Comparison of ENCODE assay signal across 22 mouse cellular contexts in genomic region chr4:96096841-96097240, GRCm38 (mm10). TPM values are rescaled to one million over a fixed set of nuclear protein-coding genes. Genes with fewer than 3 reads are reported as not detected.
"Had no signal": no experiment of that assay in that cellular context is flagged by ENCODE, and none has a peak within 500 bp of the region (broad histone marks: within the 10 kb centered on the region; RNA-seq: fewer than 3 reads in every experiment).

No protein-coding gene starts in this region.

- H3K4me2 ChIP-seq: midbrain, embryonic 15.5 days; stomach, embryonic 15.5 days had no signal

- H3K4me3 ChIP-seq: midbrain, embryonic 10.5 days; midbrain, embryonic 15.5 days; stomach, embryonic 15.5 days had no signal

- H3K36me3 ChIP-seq: midbrain, embryonic 10.5 days; midbrain, embryonic 15.5 days; stomach, embryonic 15.5 days had no signal

- H3K4me1 ChIP-seq: midbrain, embryonic 10.5 days; midbrain, embryonic 15.5 days; stomach, embryonic 15.5 days had no signal

- DNase-seq: kidney, adult 11 months; kidney, adult 9 months; kidney, postnatal 10 days; kidney, postnatal 4 days; layer of hippocampus, adult 9-11 months; left cerebral cortex, postnatal 4 days; lung, adult 18-20 months; lung, postnatal 36 days; right cerebral cortex, postnatal 14 days; thymus, adult 2 months; thymus, postnatal 25 days had no signal

- H3K27ac ChIP-seq: liver, embryonic 14.5 days; midbrain, embryonic 10.5 days; midbrain, embryonic 15.5 days; stomach, embryonic 15.5 days had no signal

- H3K9me3 ChIP-seq: midbrain, embryonic 10.5 days; midbrain, embryonic 15.5 days; stomach, embryonic 15.5 days had no signal

- H3K9ac ChIP-seq: liver, embryonic 14.5 days; midbrain, embryonic 15.5 days; stomach, embryonic 15.5 days had no signal

- ATAC-seq: lung, postnatal 0 days; midbrain, embryonic 15.5 days had no signal

- H3K27me3 ChIP-seq: midbrain, embryonic 15.5 days; stomach, embryonic 15.5 days had no signal

RNA-seq across cellular contexts. Expression of gene Cyp2j13, which starts 19.5 kb away (rescaled TPM):
- total RNA-seq: liver, adult 2 months; megakaryocyte progenitor cell, adult 5-6 weeks had no signal
- polyA plus RNA-seq: liver, adult 2 months; liver, embryonic 14.5 days; lung, postnatal 0 days; midbrain, embryonic 15.5 days; neural tube, embryonic 14.5 days; spleen, adult 2 months; stomach, embryonic 15.5 days; testis, adult 2 months; urinary bladder, adult 2 months had no signal

RNA-seq across cellular contexts. Expression of gene Cyp2j12, which starts 44.1 kb away (rescaled TPM):
- total RNA-seq: left cerebral cortex, postnatal 4 days; liver, adult 2 months; megakaryocyte progenitor cell, adult 5-6 weeks had no signal
- polyA plus RNA-seq: liver, adult 2 months; liver, embryonic 14.5 days; lung, postnatal 0 days; midbrain, embryonic 10.5 days; midbrain, embryonic 15.5 days; neural tube, embryonic 14.5 days; spleen, adult 2 months; stomach, embryonic 15.5 days; testis, adult 2 months; thymus, adult 2 months; urinary bladder, adult 2 months had no signal
